Mouse (Mus musculus) ES-E14 (cell line): ENCODE measurements at regions not wholly inside any gene's neighbourhood (a gene's known extent, or its start where the extent isn't known, plus 50 kb on each side); places are given as distances from the start of the nearest gene placed in this dataset.

Source experiments
- HCFC1 ChIP-seq: IDR thresholded peaks from 2 replicates; pipeline ENCODE4 v1.6.1; 2012; ENCODE audit warnings: low read length, inconsistent platforms, borderline replicate concordance; ENCODE audit not compliant: insufficient read depth
- ZNF384 ChIP-seq: IDR thresholded peaks from 2 replicates; pipeline ENCODE4 v1.6.1; 2012; ENCODE audit warnings: low read depth, low read length, inconsistent platforms

DNA sequence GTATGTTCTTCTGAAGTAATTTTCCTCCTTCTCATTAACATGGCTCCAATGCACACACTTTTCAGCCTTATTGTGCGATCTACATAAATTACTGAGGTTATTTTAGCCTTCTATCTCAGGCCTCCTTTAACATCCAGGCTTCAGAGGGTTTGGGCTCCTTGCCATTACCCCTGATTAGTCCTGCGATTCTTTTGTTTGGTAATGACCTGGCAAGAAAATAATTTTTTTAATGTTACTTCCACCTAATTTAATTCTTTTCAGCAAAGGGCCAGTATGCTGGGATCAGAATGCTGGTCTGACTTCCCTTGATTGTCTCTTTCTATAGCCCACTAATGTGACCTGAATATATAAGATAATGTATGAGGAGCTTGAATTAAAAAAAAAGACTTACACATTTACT, 739.4 kb downstream of the Tbl1xr1 start:
- TF ChIP-seq HCFC1 (no peak), ZNF384 (no peak)
